13 mouse cellular contexts compared by ENCODE assay signal in the genomic region with DNA sequence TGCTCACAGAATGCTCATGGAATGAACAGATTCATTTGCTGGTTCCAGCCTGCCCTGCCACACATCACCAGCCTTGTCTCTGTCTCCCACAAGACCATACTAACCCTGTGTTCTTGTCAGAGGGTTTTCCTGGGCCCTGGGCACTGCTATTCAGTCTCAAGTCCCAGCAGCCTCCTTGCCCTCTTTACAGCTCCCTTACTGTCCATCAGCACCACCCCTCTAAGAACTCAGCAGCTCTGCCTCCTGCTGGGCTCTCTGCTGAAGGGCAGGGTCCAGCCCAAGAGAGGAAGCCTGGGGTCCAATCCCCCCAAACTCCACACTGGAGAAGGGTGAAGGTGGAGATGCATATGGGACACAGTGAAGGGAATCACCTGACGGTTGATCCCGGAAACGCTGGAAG. TPM values are rescaled to one million over a fixed set of nuclear protein-coding genes. Genes with fewer than 3 reads are reported as not detected.
A peak's percentile ranks its signal among the peaks of the same experiment; 100 is the strongest.
DNase-seq lines count a peak whose midpoint lies in the region; ATAC-seq and TF ChIP-seq lines count a peak whose summit lies in the region.
"Had no signal": no experiment of that assay in that cellular context is flagged by ENCODE, and none has a peak within 500 bp of the region (broad histone marks: within the 10 kb centered on the region; RNA-seq: fewer than 3 reads in every experiment).

No protein-coding gene starts in this region.

- H3K36me3 ChIP-seq in forebrain, postnatal 0 days (ENCODE audit: insufficient read depth) = peaks cover 30% of the 10 kb centered on the region; the same call in 1 of the 2 replicates
- peaks cover 83% of the 10 kb centered on the region for H3K36me3 ChIP-seq in midbrain, embryonic 13.5 days
- H3K36me3 ChIP-seq: embryonic facial prominence, embryonic 13.5 days; G1E; lung, embryonic 15.5 days had no signal

- no peaks in the 10 kb centered on the region for H3K9me3 ChIP-seq in forebrain, postnatal 0 days (ENCODE audit: low read length)
- H3K9me3 ChIP-seq in midbrain, embryonic 13.5 days = no peaks in the 10 kb centered on the region
- H3K9me3 ChIP-seq: embryonic facial prominence, embryonic 13.5 days; G1E; lung, embryonic 15.5 days had no signal

- no peak overlapping the region for H3K9ac ChIP-seq in forebrain, postnatal 0 days
- peak overlapping the region; percentile 50; the same call in 1 of the 2 replicates for H3K9ac ChIP-seq in midbrain, embryonic 13.5 days (replicated peaks)
- H3K9ac ChIP-seq: embryonic facial prominence, embryonic 13.5 days; lung, embryonic 15.5 days had no signal

- H3K4me2 ChIP-seq in forebrain, postnatal 0 days (ENCODE audit: low read depth) = no peak overlapping the region
- no peak overlapping the region for H3K4me2 ChIP-seq in midbrain, embryonic 13.5 days (replicated peaks)
- H3K4me2 ChIP-seq: embryonic facial prominence, embryonic 13.5 days; lung, embryonic 15.5 days had no signal

- WGBS in forebrain, postnatal 0 days = 78% methylated on average over 3 of the region's 3 CpGs
- WGBS in midbrain, embryonic 13.5 days = 65% methylated on average over 3 of the region's 3 CpGs

- H3K27ac ChIP-seq in layer of hippocampus, adult 2 months = peak overlapping the region; percentile 47
- H3K27ac ChIP-seq in forebrain, postnatal 0 days (ENCODE audit: low read depth, low read length) = no peak overlapping the region
- peak overlapping the region; percentile 81 for H3K27ac ChIP-seq in midbrain, embryonic 13.5 days
- H3K27ac ChIP-seq: embryonic facial prominence, embryonic 13.5 days; lung, embryonic 15.5 days had no signal

- no peak overlapping the region for H3K4me3 ChIP-seq in layer of hippocampus, adult 2 months
- H3K4me3 ChIP-seq in forebrain, postnatal 0 days (ENCODE audit: low read depth, low read length) = no peak overlapping the region
- H3K4me3 ChIP-seq in midbrain, embryonic 13.5 days (replicated peaks) = no peak overlapping the region
- H3K4me3 ChIP-seq: embryonic facial prominence, embryonic 13.5 days; lung, embryonic 15.5 days had no signal

- 0 out of 2 replicates have a peak, but pooled peaks have one; percentile 28 for ATAC-seq in common myeloid progenitor, adult 5-6 weeks (replicated peaks; ENCODE audit: low read depth, poor library complexity, severe bottlenecking)
- peak; percentile 59 for ATAC-seq in forebrain, postnatal 0 days
- ATAC-seq in midbrain, embryonic 13.5 days = peak; percentile 68

- no peaks in the 10 kb centered on the region for H3K27me3 ChIP-seq in forebrain, postnatal 0 days (ENCODE audit: insufficient read depth, low read length)
- H3K27me3 ChIP-seq in midbrain, embryonic 13.5 days = no peaks in the 10 kb centered on the region
- H3K27me3 ChIP-seq: lung, embryonic 15.5 days had no signal

- no peaks in the 10 kb centered on the region for H3K4me1 ChIP-seq in forebrain, postnatal 0 days (ENCODE audit: insufficient read depth)
- peaks cover 56% of the 10 kb centered on the region for H3K4me1 ChIP-seq in midbrain, embryonic 13.5 days (replicated peaks)

- TF ChIP-seq CTCF in layer of hippocampus, adult 2 months (conservative IDR thresholded peaks at IDR 0.05) = peak; percentile 60
- peak; percentile 52 for TF ChIP-seq CTCF in forebrain, postnatal 0 days (IDR thresholded peaks at IDR 0.05; ENCODE audit: low read depth)

- no peak for DNase-seq in layer of hippocampus, adult 2 months (ENCODE audit: low spot score in 2 of 2)
- no peak for DNase-seq in layer of hippocampus, adult 9-10 months (ENCODE audit: low spot score)
- DNase-seq in forebrain, postnatal 0 days = no peak
- no peak for DNase-seq in right cerebral cortex, postnatal 25 days
- no peak for DNase-seq in kidney, postnatal 4 days
- DNase-seq in natural killer cell, adult 2 months (ENCODE audit: low spot score in 2 of 2) = no peak
- DNase-seq: heart, adult 11 months had no signal

RNA-seq across cellular contexts. Expression of a gene that starts 41.1 kb away (rescaled TPM):
- total RNA-seq in layer of hippocampus, adult 2 months (2021) = not detected
- total RNA-seq in common myeloid progenitor, adult 5-6 weeks (2017) = not detected in 2 replicates
- 0.15 and 0.29 TPM in 2 replicates for total RNA-seq in forebrain, postnatal 0 days (2014; rRNA removed)
- 0.19 TPM in 1 of 2 replicates, not detected in the other for polyA plus RNA-seq in forebrain, postnatal 0 days (2015; fragmentation: Nextera tagmentation; extraction: Ambion mirVana)
- not detected in 2 replicates for polyA plus RNA-seq in midbrain, embryonic 13.5 days (2015; fragmentation: Nextera tagmentation; extraction: Ambion mirVana)
- total RNA-seq: G1E; layer of hippocampus, adult 18-20 months had no signal
- polyA plus RNA-seq: embryonic facial prominence, embryonic 13.5 days; G1E had no signal

RNA-seq across cellular contexts. Expression of a gene that starts 53.2 kb away (rescaled TPM):
- total RNA-seq in layer of hippocampus, adult 2 months (2021) = not detected
- not detected in 2 replicates for total RNA-seq in common myeloid progenitor, adult 5-6 weeks (2017)
- not detected in 2 replicates for total RNA-seq in forebrain, postnatal 0 days (2014; rRNA removed)
- polyA plus RNA-seq in forebrain, postnatal 0 days (2015; fragmentation: Nextera tagmentation; extraction: Ambion mirVana) = not detected in 2 replicates
- polyA plus RNA-seq in midbrain, embryonic 13.5 days (2015; fragmentation: Nextera tagmentation; extraction: Ambion mirVana) = not detected in 2 replicates
- total RNA-seq: G1E; layer of hippocampus, adult 18-20 months had no signal
- polyA plus RNA-seq: embryonic facial prominence, embryonic 13.5 days; G1E had no signal
